Mouse (Mus musculus) liver, embryonic 14.5 days (tissue): ENCODE data around the gene Fam168b. TPM values are rescaled to one million over a fixed set of nuclear protein-coding genes. Genes with fewer than 3 reads are reported as not detected.
A peak's percentile ranks its signal among the peaks of the same experiment; 100 is the strongest.

Source experiments
- ATAC-seq: fragments of 200-750 bp; cut with Nextera tagmentation; 2 replicates; pipeline ENCODE4 v1.8.0; 2017; ENCODE audit warnings: moderate number of reproducible peaks, mild to moderate bottlenecking, moderate library complexity; ENCODE audit not compliant: insufficient read depth
- DNase-seq, 3 experiments: peaks; one replicate each; pipeline ENCODE4 v3.0.0-alpha.2; 2012 to 2013; ENCODE audit warnings: low read depth in 3 of 3, low spot score in 3 of 3
- H3K27ac ChIP-seq: fragments of 300-500 bp; sonication (generic); 2 replicates; pipeline ENCODE4 v1.5.1; 2014; ENCODE audit warnings: moderate library complexity, mild to moderate bottlenecking, control low read depth, inconsistent platforms
- H3K27me3 ChIP-seq: fragments of 300-500 bp; sonication (generic); 2 replicates; pipeline ENCODE4 v1.6.1; 2014; ENCODE audit warnings: mild to moderate bottlenecking, low read length, moderate library complexity; ENCODE audit not compliant: control insufficient read depth, insufficient read depth
- H3K36me3 ChIP-seq: fragments of 300-500 bp; sonication (generic); replicated peaks from 2 replicates; pipeline ENCODE4 v1.6.1; 2014; ENCODE audit warnings: low read depth; ENCODE audit not compliant: control insufficient read depth, insufficient read depth
- H3K4me1 ChIP-seq, 2 experiments: fragments of 200-500 bp in 1 of 2; fragments of 300-500 bp in 1 of 2; sonication (generic) in 1 of 2; replicated peaks; 2 replicates each; pipeline ENCODE4 v1.6.1; 2012 to 2014; ENCODE audit warnings: antibody characterized with exemption in 1 of 2, inconsistent platforms in 1 of 2, low read length in 1 of 2; ENCODE audit not compliant: control insufficient read depth in 2 of 2, insufficient read depth in 2 of 2
- H3K4me2 ChIP-seq: fragments of 300-500 bp; sonication (generic); 2 replicates; pipeline ENCODE4 v1.6.1; 2014; ENCODE audit warnings: low read depth, mild to moderate bottlenecking, control low read depth, moderate library complexity
- H3K4me3 ChIP-seq, 2 experiments: fragments of 200-500 bp in 1 of 2; fragments of 300-500 bp in 1 of 2; sonication (generic) in 1 of 2; 2 replicates each; pipeline ENCODE4 v1.5.1; 2012 to 2014; ENCODE audit warnings: low read depth in 2 of 2, low read length in 2 of 2, mild to moderate bottlenecking in 2 of 2, control low read depth in 1 of 2, inconsistent platforms in 1 of 2, moderate library complexity in 1 of 2; ENCODE audit not compliant: insufficient read depth in 1 of 2
- H3K9ac ChIP-seq: fragments of 300-500 bp; sonication (generic); replicated peaks from 2 replicates; pipeline ENCODE4 v1.6.1; 2014; ENCODE audit warnings: mild to moderate bottlenecking, control low read depth, moderate library complexity
- H3K9me3 ChIP-seq: fragments of 300-500 bp; sonication (generic); 2 replicates; pipeline ENCODE4 v1.6.1; 2016; ENCODE audit warnings: low read length, mixed read lengths; ENCODE audit not compliant: control insufficient read depth
- CTCF ChIP-seq: IDR thresholded peaks from 2 replicates; pipeline ENCODE4 v1.5.1; 2016; ENCODE audit warnings: antibody characterized with exemption, low read depth, control low read depth
- EP300 ChIP-seq: IDR thresholded peaks from 2 replicates; pipeline ENCODE4 v1.6.1; 2016; ENCODE audit warnings: antibody characterized with exemption, low read depth
- WGBS: fragments of 180-500 bp; shearing (Covaris S2); extraction: QIAGEN DNeasy Blood & Tissue Kit; methylation state at CpG from one replicate; pipeline ENCODE4 v1.1.7; 2014; ENCODE audit not compliant: insufficient replicate concordance; 5-methylcytosine and 5-hydroxymethylcytosine counted together
- polyA plus RNA-seq, 2 experiments: library from polyadenylated mRNA; depleted of rRNA in 1 of 2; stranded (reverse) in 1 of 2; unstranded in 1 of 2; fragments of >200 nt; fragmentation: Nextera tagmentation in 1 of 2; extraction: Ambion mirVana in 1 of 2; gene quantifications; 2 replicates each; pipeline versions ENCODE4 v1.2.1 to v1.2.3; 2012 to 2014

Fam168b gene
- polyA plus RNA-seq (2012; rRNA removed) (19.8 and 22.9 TPM in 2 replicates), polyA plus RNA-seq (2014; fragmentation: Nextera tagmentation; extraction: Ambion mirVana) (11.0 and 13.0 TPM in 2 replicates)

- Histone ChIP-seq H3K27ac (peak within 1 kb of the TSS; percentile 57), H3K4me2 (peak within 1 kb of the TSS; percentile 88), H3K36me3 (no peaks in the 10 kb centered on the region), H3K4me1 (peaks cover 9 to 27% of the 10 kb centered on the region in 2 experiments), H3K4me3 (peak within 1 kb of the TSS; percentile 90 to 95), H3K9ac (peak within 1 kb of the TSS; percentile 86), H3K27me3 (no peaks in the 10 kb centered on the region), H3K9me3 (no peaks in the 10 kb centered on the region)
- ATAC-seq: peak; percentile 94
- WGBS: 1% methylated on average over 55 of the region's 59 CpGs
- no peak; the same call in 1 of the 2 replicates for TF ChIP-seq CTCF
- TF ChIP-seq EP300: 0 out of 2 replicates have a peak, but pooled peaks have one; percentile 9
- peak; percentile 70 to 77 (median 75) for DNase-seq
These were observed at the start of gene Fam168b for GRCm38 (mm10) chr1:34842887-34843618. Gene Fam168b, minus strand, starts transcription at chr1:34843065.

- Histone ChIP-seq H3K4me1 (no peaks in the 10 kb centered on the region), H3K9me3 (no peaks in the 10 kb centered on the region), H3K36me3 (no peaks in the 10 kb centered on the region), H3K4me2 (no peak overlapping the region), H3K27ac (no peak overlapping the region), H3K9ac (no peak overlapping the region), H3K4me3 (no peak overlapping the region), H3K27me3 (no peaks in the 10 kb centered on the region)
- 62% methylated on average over 3 of the region's 3 CpGs for WGBS
- no peak for DNase-seq
- no peak for ATAC-seq
- no peak for TF ChIP-seq EP300
- TF ChIP-seq CTCF: no peak
These were observed 49.6 kb upstream of the Fam168b start for GRCm38 (mm10) chr1:34892466-34892865.

GRCm38 (mm10) chr1:34891559-34892289, 48.9 kb upstream of the Fam168b start:
- TF ChIP-seq EP300 (no peak), CTCF (peak; percentile 52)
- WGBS: 48% methylated on average over 14 of the region's 14 CpGs
- no peak overlapping the region for H3K9ac ChIP-seq
- ATAC-seq (no peak), DNase-seq (no peak)
- no peak overlapping the region for H3K27ac ChIP-seq
- no peak overlapping the region for H3K4me3 ChIP-seq
- no peaks in the 10 kb centered on the region for H3K4me1 ChIP-seq
- no peaks in the 10 kb centered on the region for H3K27me3 ChIP-seq
- H3K9me3 ChIP-seq: no peaks in the 10 kb centered on the region
- H3K4me2 ChIP-seq: no peak overlapping the region
- H3K36me3 ChIP-seq: no peaks in the 10 kb centered on the region

GRCm38 (mm10) chr1:34883776-34884175, 40.9 kb upstream of the Fam168b start:
- no peak overlapping the region for H3K4me2 ChIP-seq
- H3K9ac ChIP-seq: no peak overlapping the region
- no peaks in the 10 kb centered on the region for H3K9me3 ChIP-seq
- ATAC-seq (no peak), DNase-seq (no peak)
- no peaks in the 10 kb centered on the region for H3K36me3 ChIP-seq
- no peak overlapping the region for H3K27ac ChIP-seq
- no peak for TF ChIP-seq EP300
- no peak for TF ChIP-seq CTCF
- H3K4me3 ChIP-seq: no peak overlapping the region
- no peaks in the 10 kb centered on the region for H3K4me1 ChIP-seq
- H3K27me3 ChIP-seq: no peaks in the 10 kb centered on the region

GRCm38 (mm10) chr1:34879611-34880010, 36.7 kb upstream of the Fam168b start:
- DNase-seq (no peak), ATAC-seq (no peak)
- no peaks in the 10 kb centered on the region for H3K27me3 ChIP-seq
- no peaks in the 10 kb centered on the region for H3K9me3 ChIP-seq
- H3K4me2 ChIP-seq: no peak overlapping the region
- H3K4me1 ChIP-seq: no peaks in the 10 kb centered on the region
- TF ChIP-seq EP300 (no peak), CTCF (no peak)
- H3K36me3 ChIP-seq: no peaks in the 10 kb centered on the region
- H3K27ac ChIP-seq: no peak overlapping the region
- 50% methylated on average over 6 of the region's 6 CpGs for WGBS
- H3K4me3 ChIP-seq: no peak overlapping the region
- H3K9ac ChIP-seq: no peak overlapping the region
